11 mouse cellular contexts compared by ENCODE assay signal in the genomic region with DNA sequence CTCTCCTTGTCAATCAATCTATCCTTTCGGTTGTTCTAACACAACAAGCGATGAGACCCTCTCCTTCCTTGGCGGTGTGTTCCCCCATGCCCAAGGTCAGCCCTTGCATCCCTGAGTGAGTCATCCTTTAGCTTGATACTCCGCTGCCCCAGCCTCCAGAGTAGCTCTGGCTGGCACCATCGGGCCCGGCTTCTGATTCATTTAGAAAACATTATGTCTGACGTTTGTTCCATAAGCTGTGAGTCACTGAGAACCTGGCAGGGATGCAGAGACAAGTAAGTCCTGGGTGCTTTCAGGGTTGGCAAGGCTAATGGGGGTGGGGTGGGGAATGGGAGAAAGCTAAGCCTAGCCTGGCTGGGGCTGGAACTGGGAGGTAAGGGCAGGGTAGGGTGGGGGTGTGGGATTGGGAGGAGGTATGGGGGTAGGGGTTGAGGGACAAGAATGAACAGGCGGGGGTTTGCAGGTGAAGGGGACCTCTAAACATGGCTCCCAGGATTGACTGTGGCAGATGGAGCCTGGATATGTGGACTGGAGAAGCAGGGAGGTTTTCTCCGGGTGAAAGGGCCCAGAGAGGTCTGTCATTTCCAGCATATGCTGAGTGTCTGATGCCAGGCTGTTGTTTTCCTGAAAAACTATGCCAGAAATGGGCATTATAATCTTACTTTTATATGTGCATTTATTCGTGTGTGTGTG.
DNase-seq lines count a peak whose midpoint lies in the region; ATAC-seq lines count a peak whose summit lies in the region.
"Had no signal": no experiment of that assay in that cellular context is flagged by ENCODE, and none has a peak within 500 bp of the region (broad histone marks: within the 10 kb centered on the region; RNA-seq: fewer than 3 reads in every experiment).

No protein-coding gene starts in this region.

- no peak for DNase-seq in heart, adult 18-20 months
- DNase-seq in adrenal gland, adult 18-20 months (ENCODE audit: low spot score in 2 of 2), result peak; percentile 23 to 41
- peak; percentile 45 to 64 for DNase-seq in layer of hippocampus, adult 8-10 months (ENCODE audit: low spot score in 2 of 2)
- peak; percentile 18 for DNase-seq in right cerebral cortex, postnatal 14 days
- no peak for DNase-seq in hindbrain, embryonic 11.5 days (ENCODE audit: low spot score)
- DNase-seq in embryo, embryonic 10.5 days (ENCODE audit: low spot score), result no peak
- DNase-seq in thymus, postnatal 4 days, result no peak
- DNase-seq: lung, postnatal 10 days had no signal

- WGBS in heart, embryonic 14.5 days, result 72% methylated on average over 10 of the region's 10 CpGs
- WGBS in hindbrain, embryonic 11.5 days, result 85% methylated on average over 10 of the region's 10 CpGs

- H3K4me1 ChIP-seq in heart, embryonic 14.5 days (ENCODE audit: control insufficient read depth in 2 of 2, insufficient read depth in 2 of 2, low read length in 2 of 2), result no peaks in the 10 kb centered on the region
- H3K4me1 ChIP-seq in hindbrain, embryonic 11.5 days (replicated peaks; ENCODE audit: control insufficient read depth, insufficient read depth, low read length), result no peaks in the 10 kb centered on the region; the same call in 1 of the 2 replicates
- H3K4me1 ChIP-seq: heart, embryonic 15.5 days had no signal

- no peak overlapping the region for H3K4me3 ChIP-seq in heart, embryonic 14.5 days (ENCODE audit: control insufficient read depth in 1 of 2, insufficient read depth in 1 of 2, low read depth in 1 of 2, low read length in 2 of 2)
- H3K4me3 ChIP-seq in hindbrain, embryonic 11.5 days (ENCODE audit: low read depth, low read length), result no peak overlapping the region
- H3K4me3 ChIP-seq: heart, embryonic 15.5 days had no signal

- no peak overlapping the region for H3K27ac ChIP-seq in heart, embryonic 14.5 days (replicated peaks in 1 of 2; ENCODE audit: control insufficient read depth in 1 of 2, insufficient read depth in 1 of 2, low read depth in 2 of 2, low read length in 2 of 2)
- H3K27ac ChIP-seq in hindbrain, embryonic 11.5 days (ENCODE audit: low read depth, low read length), result no peak overlapping the region
- H3K27ac ChIP-seq: heart, embryonic 15.5 days had no signal

- H3K9me3 ChIP-seq in heart, embryonic 14.5 days (ENCODE audit: control insufficient read depth, low read length), result no peaks in the 10 kb centered on the region
- no peaks in the 10 kb centered on the region for H3K9me3 ChIP-seq in hindbrain, embryonic 11.5 days (ENCODE audit: control insufficient read depth, low read length)
- H3K9me3 ChIP-seq: heart, embryonic 15.5 days had no signal

- ATAC-seq in heart, embryonic 14.5 days (ENCODE audit: insufficient number of reproducible peaks, insufficient read depth, low FRiP score, low read depth), result 0 out of 2 replicates have a peak, but pooled peaks have one; percentile 21
- ATAC-seq in hindbrain, embryonic 11.5 days (ENCODE audit: low FRiP score), result no peak
- ATAC-seq: inflammation-experienced regulatory T-cells, adult 6 months had no signal

- 0 out of 2 replicates have a peak, but pooled peaks cover 5% of the 10 kb centered on the region for H3K27me3 ChIP-seq in heart, embryonic 14.5 days (ENCODE audit: control insufficient read depth, insufficient read depth, low read length)
- peaks cover 2% of the 10 kb centered on the region for H3K27me3 ChIP-seq in hindbrain, embryonic 11.5 days (ENCODE audit: control insufficient read depth, insufficient read depth, low read length)

- no peak overlapping the region for H3K9ac ChIP-seq in heart, embryonic 14.5 days (ENCODE audit: low read length)
- no peak overlapping the region for H3K9ac ChIP-seq in hindbrain, embryonic 11.5 days (ENCODE audit: low read depth, low read length)
- H3K9ac ChIP-seq: heart, embryonic 15.5 days had no signal

- H3K36me3 ChIP-seq in heart, embryonic 14.5 days (ENCODE audit: control insufficient read depth, insufficient read depth, low read length), result no peaks in the 10 kb centered on the region
- H3K36me3 ChIP-seq in hindbrain, embryonic 11.5 days (ENCODE audit: control insufficient read depth, insufficient read depth, low read length), result no peaks in the 10 kb centered on the region
- H3K36me3 ChIP-seq: heart, embryonic 15.5 days had no signal

- no peak overlapping the region for H3K4me2 ChIP-seq in heart, embryonic 14.5 days (ENCODE audit: low read length)
- H3K4me2 ChIP-seq in hindbrain, embryonic 11.5 days (replicated peaks; ENCODE audit: low read depth, low read length), result no peak overlapping the region
- H3K4me2 ChIP-seq: heart, embryonic 15.5 days had no signal

Comparison
In these comparisons a context has a peak if more than half of its experiments do, and no peak if none do; other contexts are left out.
1. DNase-seq: peak in adrenal gland, adult 18-20 months (2 of 2), layer of hippocampus, adult 8-10 months (2 of 2) and right cerebral cortex, postnatal 14 days (single experiment); none in heart, adult 18-20 months (0 of 2), hindbrain, embryonic 11.5 days (single experiment), embryo, embryonic 10.5 days (single experiment) and thymus, postnatal 4 days (single experiment).